Mouse (Mus musculus): ENCODE measurements around the gene Slit2.

DNA sequence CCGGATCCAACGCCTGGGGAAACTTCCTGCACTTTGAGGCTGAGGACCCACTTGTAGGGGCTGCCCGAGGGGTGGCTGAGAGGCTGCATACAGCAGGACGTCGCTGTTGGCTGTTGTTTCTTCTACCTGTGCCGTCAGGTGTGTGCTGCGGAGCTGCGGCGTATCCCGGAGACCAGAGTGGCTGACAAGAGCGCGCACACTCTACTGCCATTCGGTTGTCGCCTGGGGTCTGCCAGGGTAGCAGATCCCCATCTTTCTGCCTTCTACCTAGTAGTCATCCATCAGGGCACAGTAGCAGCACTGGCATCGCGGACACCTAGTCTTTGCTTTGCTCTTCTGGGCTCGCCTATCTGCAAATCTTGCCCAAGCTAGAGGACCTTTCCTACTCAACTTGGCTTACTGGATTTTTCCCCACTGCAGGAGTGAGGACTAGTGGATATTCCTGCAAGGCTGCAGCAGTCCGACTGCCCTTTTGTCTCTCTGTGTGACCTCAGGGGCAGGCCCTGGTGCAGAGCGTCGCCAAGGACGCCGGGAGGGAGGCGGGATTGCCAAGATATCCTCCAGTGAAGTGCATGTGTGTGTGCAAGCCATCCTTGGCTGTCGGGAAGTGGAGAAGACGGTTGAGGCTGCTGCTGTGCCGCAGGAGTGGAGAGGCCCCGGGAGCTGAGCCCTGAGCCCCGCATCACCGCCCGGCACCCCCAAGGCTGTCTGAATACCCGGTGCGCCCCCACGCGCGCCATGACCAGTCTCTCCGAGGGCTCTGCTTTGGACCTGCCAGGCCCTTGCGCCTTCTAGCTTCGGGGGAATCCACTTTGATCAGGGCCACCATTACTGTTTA, 1.0 kb downstream of the Slit2 start:
- TF ChIP-seq CTCF (IDR thresholded peaks at IDR 0.05; ENCODE audit: low read depth): no peak
- no peak for TF ChIP-seq EP300 (optimal IDR thresholded peaks at IDR 0.05)

All from stomach, postnatal 0 days (tissue).